Mouse (Mus musculus) limb, embryonic 14.5 days (tissue): ENCODE data around the gene Frmpd2. TPM values are rescaled to one million over a fixed set of nuclear protein-coding genes. Genes with fewer than 3 reads are reported as not detected.

Experiments
- ATAC-seq: fragments of 200-750 bp; cut with Nextera tagmentation; 2 replicates; pipeline ENCODE4 v1.8.0; 2017; ENCODE audit warnings: low read depth, moderate number of reproducible peaks, moderate TSS enrichment; ENCODE audit not compliant: low FRiP score
- DNase-seq: peaks from one replicate; pipeline ENCODE4 v3.0.0-alpha.2; 2015; ENCODE audit warnings: low spot score
- H3K27ac ChIP-seq: fragments of 300-500 bp; sonication (generic); replicated peaks from 2 replicates; pipeline ENCODE4 v1.5.1; 2014; ENCODE audit warnings: low read depth, mild to moderate bottlenecking, low read length, moderate library complexity, mixed read lengths
- H3K27me3 ChIP-seq: fragments of 300-500 bp; sonication (generic); 2 replicates; pipeline ENCODE4 v1.6.1; 2014; ENCODE audit warnings: low read length, mixed read lengths; ENCODE audit not compliant: control insufficient read depth, insufficient read depth
- H3K36me3 ChIP-seq: fragments of 300-500 bp; sonication (generic); 2 replicates; pipeline ENCODE4 v1.6.1; 2014; ENCODE audit warnings: mild to moderate bottlenecking, low read length, moderate library complexity, mixed read lengths; ENCODE audit not compliant: control insufficient read depth, insufficient read depth
- H3K4me1 ChIP-seq: fragments of 300-500 bp; sonication (generic); 2 replicates; pipeline ENCODE4 v1.6.1; 2014; ENCODE audit warnings: antibody characterized with exemption, low read length, mixed read lengths; ENCODE audit not compliant: control insufficient read depth, insufficient read depth
- H3K4me2 ChIP-seq: fragments of 300-500 bp; sonication (generic); replicated peaks from 2 replicates; pipeline ENCODE4 v1.6.1; 2014; ENCODE audit warnings: low read depth, mild to moderate bottlenecking, low read length, moderate library complexity; ENCODE audit not compliant: severe bottlenecking
- H3K4me3 ChIP-seq: fragments of 300-500 bp; sonication (generic); replicated peaks from 2 replicates; pipeline ENCODE4 v1.5.1; 2014; ENCODE audit warnings: low read length
- H3K9ac ChIP-seq: fragments of 300-500 bp; sonication (generic); 2 replicates; pipeline ENCODE4 v1.6.1; 2014; ENCODE audit warnings: mild to moderate bottlenecking, low read depth, low read length, moderate library complexity; ENCODE audit not compliant: severe bottlenecking
- H3K9me3 ChIP-seq: fragments of 300-500 bp; sonication (generic); 2 replicates; pipeline ENCODE4 v1.6.1; 2016; ENCODE audit warnings: low read length; ENCODE audit not compliant: control insufficient read depth
- POLR2A ChIP-seq: fragments of 200-500 bp; IDR thresholded peaks from 2 replicates; pipeline ENCODE4 v1.8.0; 2012; ENCODE audit warnings: inconsistent platforms, mild to moderate bottlenecking, moderate library complexity, borderline replicate concordance; ENCODE audit not compliant: insufficient read depth, insufficient read length; ENCODE audit errors: extremely low read depth
- WGBS: fragments of 180-500 bp; shearing (Covaris S2); extraction: QIAGEN DNeasy Blood & Tissue Kit; methylation state at CpG from one replicate; pipeline ENCODE4 v1.1.7; 2014; 5-methylcytosine and 5-hydroxymethylcytosine counted together
- polyA plus RNA-seq, 2 experiments: library from polyadenylated mRNA; depleted of rRNA in 1 of 2; stranded (reverse) in 1 of 2; unstranded in 1 of 2; fragments of >200 nt; fragmentation: Nextera tagmentation in 1 of 2; extraction: Ambion mirVana in 1 of 2; gene quantifications; 2 replicates each; pipeline versions ENCODE4 v1.2.1 to v1.2.3; 2012 to 2014

The Frmpd2 gene
- polyA plus RNA-seq, 2 experiments: 0.01 TPM; not detected in 1

DNA sequence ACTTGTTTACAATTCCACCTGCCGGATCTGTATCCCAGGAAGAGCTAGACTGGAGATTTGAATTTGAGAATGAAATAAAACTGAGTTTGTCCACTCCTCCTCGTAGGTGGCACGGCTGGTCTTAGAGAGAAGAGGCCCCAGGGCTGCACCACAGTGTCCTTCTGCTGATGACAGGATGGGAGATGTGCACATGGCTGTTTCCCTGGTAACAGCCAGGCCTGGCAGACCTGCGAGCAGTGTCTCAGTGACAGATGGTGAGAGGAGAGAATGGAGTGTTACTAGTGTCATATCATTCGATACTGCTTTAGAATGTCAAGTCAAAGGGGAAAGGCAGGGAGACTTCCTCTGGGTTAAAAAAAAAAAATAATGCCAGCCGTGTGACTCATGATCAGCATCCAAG lies 78.4 kb downstream of the Frmpd2 start:
- 79% methylated on average over 6 of the region's 6 CpGs for WGBS
- Histone ChIP-seq H3K4me1 (no peaks in the 10 kb centered on the region), H3K36me3 (no peaks in the 10 kb centered on the region), H3K4me2 (no peak overlapping the region), H3K9me3 (no peaks in the 10 kb centered on the region), H3K9ac (no peak overlapping the region), H3K27ac (no peak overlapping the region), H3K4me3 (no peak overlapping the region), H3K27me3 (no peaks in the 10 kb centered on the region)
- ATAC-seq (no peak), DNase-seq (no peak)
- no peak for TF ChIP-seq POLR2A

DNA sequence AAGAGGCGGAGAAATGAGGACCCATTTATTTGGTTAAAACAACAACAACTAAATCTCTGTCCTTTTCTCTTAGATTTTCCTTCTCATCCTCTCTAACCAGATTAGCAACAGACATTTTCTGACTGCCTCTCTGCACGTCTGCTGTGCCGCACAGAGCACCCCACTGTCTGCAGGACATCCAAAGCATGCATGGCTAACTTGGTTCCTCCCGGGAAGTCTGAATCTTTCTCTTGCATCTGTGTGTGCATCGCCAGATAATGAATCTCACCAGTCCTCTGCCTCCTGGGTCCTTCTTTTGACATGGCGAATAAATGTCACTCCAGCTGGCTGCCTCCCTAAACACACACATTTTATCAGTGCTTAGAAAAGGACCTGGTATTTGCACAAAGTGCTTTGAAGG lies 99.2 kb downstream of the Frmpd2 start:
- no peaks in the 10 kb centered on the region for H3K4me1 ChIP-seq
- no peaks in the 10 kb centered on the region for H3K9me3 ChIP-seq
- no peaks in the 10 kb centered on the region for H3K36me3 ChIP-seq
- no peak overlapping the region for H3K27ac ChIP-seq
- no peak overlapping the region for H3K9ac ChIP-seq
- DNase-seq: no peak
- H3K4me2 ChIP-seq: no peak overlapping the region
- ATAC-seq: no peak
- H3K4me3 ChIP-seq: no peak overlapping the region
- 46% methylated on average over 6 of the region's 6 CpGs for WGBS
- TF ChIP-seq POLR2A: no peak
- H3K27me3 ChIP-seq: no peaks in the 10 kb centered on the region

DNA sequence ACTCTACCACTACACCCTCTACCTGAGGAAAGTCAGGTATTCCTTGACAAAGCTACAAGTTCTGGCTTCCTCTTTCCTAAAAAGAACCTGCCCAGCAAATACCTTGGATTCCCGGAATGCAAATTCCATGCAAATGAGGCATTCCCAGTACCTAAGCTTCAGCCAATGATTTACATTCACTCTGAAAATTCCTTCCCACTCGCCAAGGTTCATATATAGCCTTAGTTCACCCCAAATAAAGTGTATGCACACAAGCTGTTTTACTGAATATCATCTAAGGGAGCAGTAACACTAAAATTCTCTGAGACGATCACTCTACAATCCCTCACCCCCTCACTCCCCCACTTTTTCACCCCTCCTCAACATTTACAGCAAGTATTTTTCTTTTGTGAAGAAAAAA lies 102.1 kb downstream of the Frmpd2 start:
- 69% methylated on average over 3 of the region's 3 CpGs for WGBS
- H3K27me3 ChIP-seq: no peaks in the 10 kb centered on the region
- no peak overlapping the region for H3K27ac ChIP-seq
- no peak overlapping the region for H3K9ac ChIP-seq
- no peaks in the 10 kb centered on the region for H3K4me1 ChIP-seq
- no peaks in the 10 kb centered on the region for H3K36me3 ChIP-seq
- no peak for DNase-seq
- H3K4me3 ChIP-seq: no peak overlapping the region
- no peaks in the 10 kb centered on the region for H3K9me3 ChIP-seq
- no peak for TF ChIP-seq POLR2A
- no peak overlapping the region for H3K4me2 ChIP-seq
- no peak for ATAC-seq

DNA sequence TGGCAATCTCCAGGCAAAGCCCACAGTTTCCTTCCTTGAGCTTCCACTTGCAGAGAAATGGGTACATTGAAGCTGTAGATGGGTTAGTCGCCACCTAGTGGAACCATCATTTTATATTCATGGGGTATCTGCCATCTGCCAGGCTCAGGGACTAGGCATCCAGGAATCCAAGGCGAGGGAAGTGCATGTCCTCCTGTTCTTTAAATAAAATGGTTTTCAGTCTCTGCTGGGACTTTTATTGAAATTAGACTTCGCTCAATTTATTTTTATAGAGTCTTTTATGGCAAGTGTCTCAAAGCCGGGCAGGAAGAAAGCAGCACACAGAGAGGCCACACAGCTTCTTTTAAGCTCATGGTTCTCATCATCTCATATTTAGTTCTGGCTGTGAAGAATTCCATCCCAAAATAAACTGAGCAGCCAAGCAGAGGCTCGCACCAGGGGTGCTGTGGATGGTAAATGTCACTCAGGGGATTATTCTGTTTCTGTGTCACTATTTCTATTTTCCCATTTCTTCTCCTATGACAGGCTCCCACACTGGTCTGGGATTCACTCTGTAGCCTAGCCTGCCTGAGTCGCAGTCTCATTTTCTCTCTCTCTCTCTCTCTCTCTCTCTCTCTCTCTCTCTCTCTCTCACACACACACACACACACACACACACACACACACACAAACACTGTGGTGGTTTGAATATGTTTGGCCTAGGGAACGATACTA lies 108.4 kb downstream of the Frmpd2 start:
- Histone ChIP-seq H3K27ac (no peak overlapping the region), H3K36me3 (no peaks in the 10 kb centered on the region), H3K4me3 (no peak overlapping the region), H3K27me3 (no peaks in the 10 kb centered on the region), H3K4me1 (no peaks in the 10 kb centered on the region), H3K9me3 (no peaks in the 10 kb centered on the region), H3K4me2 (no peak overlapping the region), H3K9ac (no peak overlapping the region)
- no peak for DNase-seq
- 43% methylated on average over 7 of the region's 7 CpGs for WGBS
- no peak for TF ChIP-seq POLR2A
- ATAC-seq: no peak

DNA sequence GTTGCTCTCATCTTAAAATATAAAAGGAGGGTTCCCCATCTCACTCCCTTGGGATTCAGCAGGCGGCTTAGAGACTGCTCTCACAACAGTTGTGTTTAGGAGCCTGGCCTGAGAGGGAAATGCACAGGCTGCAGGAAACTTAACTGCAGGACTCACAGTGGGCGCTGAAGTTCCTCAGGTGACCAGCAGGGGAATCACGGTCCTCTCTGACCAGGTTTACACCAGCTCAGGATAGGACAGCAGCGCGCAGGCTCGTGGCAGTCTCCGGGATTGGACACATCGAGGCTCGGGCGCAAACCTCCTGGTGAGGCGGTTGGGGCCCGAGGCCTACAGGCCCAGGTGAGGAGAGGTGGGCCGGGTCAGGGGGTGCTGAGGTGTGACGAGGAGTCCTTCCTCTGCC lies 117.5 kb downstream of the Frmpd2 start, which contains the start of gene Ptpn20:
Gene Ptpn20, plus strand, starts transcription at position 257 of the 400 bp plus-strand sequence.
- Histone ChIP-seq H3K4me1 (no peaks in the 10 kb centered on the region), H3K9ac (no peak within 1 kb of the TSS), H3K9me3 (no peaks in the 10 kb centered on the region), H3K27me3 (no peaks in the 10 kb centered on the region), H3K36me3 (no peaks in the 10 kb centered on the region), H3K4me3 (no peak within 1 kb of the TSS), H3K4me2 (no peak within 1 kb of the TSS), H3K27ac (no peak within 1 kb of the TSS)
- WGBS: 63% methylated on average over 14 of the region's 14 CpGs
- DNase-seq: no peak
- no peak for TF ChIP-seq POLR2A
- no peak for ATAC-seq
